Mouse (Mus musculus) G1E (cell line): ENCODE measurements around the gene Tmprss11e.

Source experiments
- CTCF ChIP-seq: IDR thresholded peaks from 2 replicates; pipeline ENCODE4 v1.5.1; 2012; ENCODE audit warnings: low read depth, low read length, inconsistent platforms, mixed read lengths
- GATA1 ChIP-seq: IDR thresholded peaks from 2 replicates; pipeline ENCODE4 v1.6.1; 2012; ENCODE audit warnings: borderline replicate concordance, low read length, inconsistent platforms, mixed read lengths
- TAL1 ChIP-seq: conservative IDR thresholded peaks from 2 replicates; pipeline ENCODE4 v1.6.1; 2012; ENCODE audit warnings: low read depth, low read length, inconsistent platforms, mixed read lengths

DNA sequence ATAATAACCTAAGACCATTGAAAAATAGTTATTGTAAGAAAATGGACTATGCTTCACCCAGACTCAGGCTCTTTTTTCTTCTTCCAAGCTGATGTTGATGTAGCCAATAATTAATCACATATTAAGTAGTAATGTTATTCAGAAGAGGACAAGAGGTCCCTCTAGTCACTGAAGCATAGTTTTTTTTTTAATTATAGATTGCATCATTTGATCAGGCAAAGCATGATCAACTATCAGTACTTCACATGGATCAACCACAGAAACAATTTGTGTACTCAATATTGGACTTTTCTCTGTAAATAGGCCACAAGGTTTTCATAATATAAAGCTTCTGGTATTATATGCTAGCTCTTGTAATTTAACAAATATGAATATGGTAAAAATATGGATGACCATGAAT lies 20.6 kb downstream of the Tmprss11e start:
- TF ChIP-seq CTCF (no peak), TAL1 (no peak), GATA1 (no peak)
